Mouse (Mus musculus): Measurements from ENCODE around the gene Eid1. TPM values are rescaled to one million over a fixed set of nuclear protein-coding genes. Genes with fewer than 3 reads are reported as not detected.

Eid1 gene
- polyA plus RNA-seq, 1 experiment from 2014 or later = 135 TPM

DNA sequence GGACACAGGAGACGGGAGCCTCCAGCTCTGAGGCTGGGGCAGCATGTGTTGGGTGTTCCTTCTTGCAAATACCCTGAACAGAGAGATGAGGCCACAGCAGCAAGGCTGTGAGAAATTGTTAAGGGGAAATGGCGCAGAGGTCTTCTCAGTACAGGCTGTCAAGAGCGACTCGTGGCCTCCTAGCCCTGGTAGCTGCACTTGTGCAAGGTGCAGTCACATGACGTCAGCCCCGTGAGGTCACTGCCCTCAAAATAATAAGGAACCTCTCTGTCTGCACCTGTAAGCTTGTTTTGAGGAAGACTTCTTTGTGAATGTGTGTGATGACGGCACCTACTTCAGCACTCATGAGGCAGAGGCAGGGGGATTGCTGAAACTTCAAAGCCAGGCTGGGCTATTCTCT, 11.0 kb downstream of the Eid1 start:
- WGBS = 89% methylated on average over 7 of the region's 7 CpGs
- Histone ChIP-seq H3K9me3 (replicated peaks) (no peaks in the 10 kb centered on the region), H3K4me3 (no peak overlapping the region), H3K27me3 (ENCODE audit: low read depth, poor library complexity, severe bottlenecking) (no peaks in the 10 kb centered on the region), H3K4me1 (peaks cover 27% of the 10 kb centered on the region), H3K27ac (no peak overlapping the region), H3K36me3 (no peaks in the 10 kb centered on the region)
- DNase-seq (ENCODE audit: low spot score) = no peak

- no peak for DNase-seq (ENCODE audit: low spot score)
- 0 out of 2 replicates have a peak overlapping the region, but pooled peaks have one; percentile 28 for H3K27ac ChIP-seq
These were observed 11.9 kb downstream of the Eid1 start for GRCm38 (mm10) chr2:125684559-125685440.

GRCm38 (mm10) chr2:125685441-125686150, 12.7 kb downstream of the Eid1 start:
- H3K9me3 ChIP-seq (replicated peaks) = no peaks in the 10 kb centered on the region
- no peaks in the 10 kb centered on the region for H3K36me3 ChIP-seq
- DNase-seq (ENCODE audit: low spot score) = no peak
- H3K4me1 ChIP-seq = peaks cover 27% of the 10 kb centered on the region
- 80% methylated on average over 9 of the region's 9 CpGs for WGBS
- peak overlapping the region; percentile 28; the same call in 1 of the 2 replicates for H3K27ac ChIP-seq
- H3K27me3 ChIP-seq (ENCODE audit: low read depth, poor library complexity, severe bottlenecking) = no peaks in the 10 kb centered on the region
- no peak overlapping the region for H3K4me3 ChIP-seq

More at GRCm38 (mm10) chr2:125684559-125685440, 11.9 kb downstream of the Eid1 start:
- Histone ChIP-seq H3K4me1 (peaks cover 27% of the 10 kb centered on the region), H3K27me3 (ENCODE audit: low read depth, poor library complexity, severe bottlenecking) (no peaks in the 10 kb centered on the region), H3K4me3 (no peak overlapping the region), H3K9me3 (replicated peaks) (no peaks in the 10 kb centered on the region), H3K36me3 (no peaks in the 10 kb centered on the region)
- 69% methylated on average over 10 of the region's 10 CpGs for WGBS

- H3K27me3 ChIP-seq (ENCODE audit: low read depth, poor library complexity, severe bottlenecking) = no peaks in the 10 kb centered on the region
- H3K4me3 ChIP-seq = no peak overlapping the region
- no peaks in the 10 kb centered on the region for H3K9me3 ChIP-seq (replicated peaks)
- 66% methylated on average over 2 of the region's 2 CpGs for WGBS
- no peak for DNase-seq (ENCODE audit: low spot score)
- H3K4me1 ChIP-seq = no peaks in the 10 kb centered on the region
- no peaks in the 10 kb centered on the region for H3K36me3 ChIP-seq
- H3K27ac ChIP-seq = no peak overlapping the region
These were observed 19.1 kb downstream of the Eid1 start for GRCm38 (mm10) chr2:125692010-125692409.

GRCm38 (mm10) chr2:125694798-125695197, 21.9 kb downstream of the Eid1 start:
- WGBS = 76% methylated on average over 2 of the region's 2 CpGs
- no peaks in the 10 kb centered on the region for H3K36me3 ChIP-seq
- H3K27ac ChIP-seq = no peak overlapping the region
- H3K4me3 ChIP-seq = no peak overlapping the region
- H3K27me3 ChIP-seq (ENCODE audit: low read depth, poor library complexity, severe bottlenecking) = no peaks in the 10 kb centered on the region
- H3K4me1 ChIP-seq = no peaks in the 10 kb centered on the region
- no peak for DNase-seq (ENCODE audit: low spot score)
- no peaks in the 10 kb centered on the region for H3K9me3 ChIP-seq (replicated peaks)

- H3K27ac ChIP-seq = no peak overlapping the region
- 82% methylated on average over 2 of the region's 2 CpGs for WGBS
- no peak overlapping the region for H3K4me3 ChIP-seq
- DNase-seq (ENCODE audit: low spot score) = no peak
- no peaks in the 10 kb centered on the region for H3K36me3 ChIP-seq
- no peaks in the 10 kb centered on the region for H3K27me3 ChIP-seq (ENCODE audit: low read depth, poor library complexity, severe bottlenecking)
- H3K4me1 ChIP-seq = no peaks in the 10 kb centered on the region
- H3K9me3 ChIP-seq (replicated peaks) = no peaks in the 10 kb centered on the region
These were observed 23.3 kb downstream of the Eid1 start for GRCm38 (mm10) chr2:125696219-125696618.

DNA sequence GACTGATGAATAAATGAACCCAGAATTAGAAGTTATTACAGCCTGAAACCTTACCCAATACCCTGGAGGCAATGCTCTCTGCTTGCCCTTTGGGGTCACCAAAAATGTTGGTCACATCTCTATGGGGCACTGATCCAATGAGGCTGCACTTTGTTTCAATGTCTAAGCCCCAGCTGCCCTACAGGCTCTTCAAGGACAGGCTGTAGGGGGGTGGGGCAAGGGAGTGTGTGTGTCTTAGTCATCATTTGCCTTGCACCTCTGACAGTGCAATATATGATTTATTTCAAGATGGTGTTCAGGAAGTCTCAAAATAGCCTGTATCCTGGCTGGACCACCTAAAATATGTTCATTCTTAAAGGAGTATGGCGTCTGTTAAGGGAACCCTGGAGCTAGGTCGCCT, 28.7 kb downstream of the Eid1 start:
- WGBS = 91% methylated on average over 2 of the region's 2 CpGs
- no peak for DNase-seq (ENCODE audit: low spot score)
- no peak overlapping the region for H3K4me3 ChIP-seq
- H3K9me3 ChIP-seq (replicated peaks) = no peaks in the 10 kb centered on the region
- peaks cover 4% of the 10 kb centered on the region; the same call in 1 of the 2 replicates for H3K4me1 ChIP-seq
- H3K27ac ChIP-seq = no peak overlapping the region
- H3K36me3 ChIP-seq = no peaks in the 10 kb centered on the region
- no peaks in the 10 kb centered on the region for H3K27me3 ChIP-seq (ENCODE audit: low read depth, poor library complexity, severe bottlenecking)

DNA sequence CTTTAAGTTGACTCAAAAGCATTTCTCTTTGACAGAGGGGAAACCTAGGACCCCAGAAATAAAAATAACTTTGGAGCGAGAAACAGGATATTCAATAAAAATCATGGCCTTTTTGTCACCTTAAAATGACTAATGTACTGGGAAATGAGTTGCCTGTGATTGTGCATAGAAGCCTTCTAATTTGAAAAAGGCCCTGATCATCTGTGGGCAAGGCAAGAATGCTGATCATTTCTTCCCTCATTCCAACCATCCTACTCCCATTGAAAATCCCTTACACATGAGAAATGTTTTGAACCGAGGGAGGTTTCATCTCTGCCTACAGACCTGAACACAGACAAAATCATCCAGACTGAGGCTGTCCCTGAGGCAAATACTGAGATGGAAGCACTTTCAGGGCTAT, 30.0 kb downstream of the Eid1 start:
- no peaks in the 10 kb centered on the region for H3K27me3 ChIP-seq (ENCODE audit: low read depth, poor library complexity, severe bottlenecking)
- WGBS = 85% methylated on average over 2 of the region's 2 CpGs

DNA sequence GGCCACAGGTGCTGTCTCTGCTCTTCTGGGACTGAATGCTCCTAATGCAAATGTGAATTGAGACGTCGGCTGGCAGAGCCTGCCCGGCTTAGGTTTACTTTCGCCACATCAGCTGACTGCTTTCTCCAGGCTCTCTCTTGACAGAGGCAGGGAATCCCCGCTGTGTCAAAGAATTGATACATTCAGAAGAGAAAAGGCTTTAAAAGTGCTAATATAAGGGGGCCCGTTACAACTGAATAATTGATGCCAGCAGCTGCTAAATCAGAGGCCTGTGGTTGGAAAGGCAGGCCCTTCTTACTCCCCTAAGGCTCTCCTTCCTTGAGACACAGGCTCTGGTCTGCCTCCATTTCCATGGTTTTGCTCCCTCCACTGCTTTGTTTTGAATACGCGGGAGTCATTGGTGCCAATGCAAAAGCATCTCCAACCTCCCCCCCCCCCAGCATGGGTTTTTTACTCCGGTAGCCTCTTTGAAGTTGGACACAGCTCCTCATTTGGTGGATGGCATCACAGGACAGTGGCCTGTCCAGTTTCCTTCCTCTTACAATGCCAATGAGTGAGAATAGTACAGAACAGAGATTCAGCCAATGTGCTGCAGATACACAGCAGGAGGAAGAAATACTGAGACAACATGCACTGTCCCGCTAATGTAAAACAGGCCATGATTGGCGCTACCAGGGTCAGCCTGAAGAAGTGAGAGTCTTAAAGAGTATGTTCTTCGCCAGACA, 32.2 kb downstream of the Eid1 start:
- no peaks in the 10 kb centered on the region for H3K9me3 ChIP-seq (replicated peaks)
- H3K27me3 ChIP-seq (ENCODE audit: low read depth, poor library complexity, severe bottlenecking) = no peaks in the 10 kb centered on the region
- no peak for DNase-seq (ENCODE audit: low spot score)
- no peaks in the 10 kb centered on the region for H3K36me3 ChIP-seq
- H3K27ac ChIP-seq = no peak overlapping the region
- WGBS = 60% methylated on average over 12 of the region's 12 CpGs
- H3K4me1 ChIP-seq = peaks cover 4% of the 10 kb centered on the region; the same call in 1 of the 2 replicates
- no peak overlapping the region for H3K4me3 ChIP-seq

More for the DNA sequence above, 30.0 kb downstream of the Eid1 start:
- H3K36me3 ChIP-seq = no peaks in the 10 kb centered on the region
- H3K27ac ChIP-seq = no peak overlapping the region
- H3K9me3 ChIP-seq (replicated peaks) = no peaks in the 10 kb centered on the region
- peaks cover 4% of the 10 kb centered on the region; the same call in 1 of the 2 replicates for H3K4me1 ChIP-seq
- H3K4me3 ChIP-seq = no peak overlapping the region
- no peak for DNase-seq (ENCODE audit: low spot score)

DNA sequence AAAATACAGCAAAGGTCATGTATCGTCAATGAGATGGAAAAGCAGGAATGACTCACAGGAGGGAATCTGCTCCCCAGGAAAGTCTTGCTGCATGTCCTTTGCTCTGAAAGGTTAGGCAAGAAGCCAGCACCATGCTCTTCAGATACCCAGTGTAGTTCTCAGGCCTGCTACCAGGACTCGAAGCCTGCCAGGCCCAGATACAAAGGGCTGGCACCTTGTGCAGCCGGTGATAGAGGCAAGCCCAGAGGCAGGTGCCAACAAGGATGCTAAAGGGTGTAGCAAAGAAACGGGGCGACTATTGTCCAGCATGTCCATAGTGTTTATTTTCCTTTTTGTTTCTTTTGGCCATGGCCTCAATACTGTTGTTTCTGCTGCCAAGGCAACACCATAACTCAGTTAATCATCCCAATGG, 33.6 kb downstream of the Eid1 start:
- no peaks in the 10 kb centered on the region for H3K36me3 ChIP-seq
- 91% methylated on average over 5 of the region's 5 CpGs for WGBS
- no peak overlapping the region for H3K4me3 ChIP-seq
- H3K4me1 ChIP-seq = peaks cover 4% of the 10 kb centered on the region; the same call in 1 of the 2 replicates
- no peaks in the 10 kb centered on the region for H3K9me3 ChIP-seq (replicated peaks)
- no peak for DNase-seq (ENCODE audit: low spot score)
- H3K27me3 ChIP-seq (ENCODE audit: low read depth, poor library complexity, severe bottlenecking) = no peaks in the 10 kb centered on the region
- no peak overlapping the region for H3K27ac ChIP-seq

DNA sequence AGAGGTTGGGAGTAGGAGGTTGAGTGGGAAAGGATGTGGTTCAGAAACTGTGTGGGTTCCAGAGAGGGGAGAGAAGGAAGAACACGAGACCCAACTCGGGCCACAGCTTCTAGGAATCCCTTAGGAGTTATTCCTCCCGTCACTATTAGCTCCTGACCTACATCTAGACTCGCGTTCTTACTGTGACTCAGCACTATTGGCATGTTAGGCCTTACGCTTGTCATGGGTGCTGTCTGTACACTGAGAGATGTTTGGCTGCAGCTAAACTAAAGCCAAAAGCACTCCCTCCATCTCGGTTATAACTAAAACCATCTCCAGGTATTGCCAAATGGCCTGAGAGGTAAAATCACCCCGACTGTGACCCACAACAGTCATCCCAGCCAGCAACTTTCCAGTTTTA, 43.7 kb downstream of the Eid1 start:
- peaks cover 18% of the 10 kb centered on the region for H3K27me3 ChIP-seq (ENCODE audit: low read depth, poor library complexity, severe bottlenecking)
- no peaks in the 10 kb centered on the region for H3K4me1 ChIP-seq
- H3K36me3 ChIP-seq = no peaks in the 10 kb centered on the region
- H3K4me3 ChIP-seq = no peak overlapping the region
- H3K27ac ChIP-seq = no peak overlapping the region
- H3K9me3 ChIP-seq (replicated peaks) = no peaks in the 10 kb centered on the region
- no peak for DNase-seq (ENCODE audit: low spot score)
- 90% methylated on average over 8 of the region's 8 CpGs for WGBS

DNA sequence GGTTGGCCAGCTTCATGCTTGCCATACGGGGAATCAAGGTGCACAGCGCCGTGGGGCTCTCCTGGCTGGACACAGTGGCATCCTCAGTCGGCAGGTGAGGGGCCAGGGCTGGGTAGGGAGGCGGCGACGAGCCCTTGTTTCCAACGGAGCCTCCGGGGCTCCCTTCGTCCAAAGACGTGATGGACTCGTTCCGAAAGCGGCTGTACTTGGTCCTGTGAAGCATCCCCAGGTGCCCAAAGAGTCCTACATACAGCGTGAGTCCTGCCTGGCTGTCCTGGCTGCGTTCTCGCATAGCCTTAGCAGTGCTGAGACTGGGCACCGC, 50.2 kb downstream of the Eid1 start:
- Histone ChIP-seq H3K36me3 (no peaks in the 10 kb centered on the region), H3K27me3 (ENCODE audit: low read depth, poor library complexity, severe bottlenecking) (peaks cover 68% of the 10 kb centered on the region), H3K9me3 (replicated peaks) (no peaks in the 10 kb centered on the region), H3K4me1 (peaks cover 28% of the 10 kb centered on the region), H3K27ac (peak overlapping the region; percentile 74; the same call in 1 of the 2 replicates), H3K4me3 (peak overlapping the region; percentile 66)
- no peak for DNase-seq (ENCODE audit: low spot score)
- 4% methylated on average over 18 of the region's 18 CpGs for WGBS
